Mouse (Mus musculus): Measurements from ENCODE around the gene Dlgap4.

Dlgap4 gene

GRCm38 (mm10) chr2:156613541-156614257, at the start of gene Dlgap4:
Dlgap4 (plus strand) TSS chr2:156613705.
- peak; percentile 60; the same call in 1 of the 2 replicates for ATAC-seq (ENCODE audit: insufficient number of reproducible peaks, low FRiP score, low TSS enrichment)

- no peak for ATAC-seq (ENCODE audit: insufficient number of reproducible peaks, low FRiP score, low TSS enrichment)
Measured at GRCm38 (mm10) chr2:156566512-156566911, 47.0 kb upstream of the Dlgap4 start.

- ATAC-seq (ENCODE audit: insufficient number of reproducible peaks, low FRiP score, low TSS enrichment), result no peak
Measured at GRCm38 (mm10) chr2:156568647-156569046, 44.9 kb upstream of the Dlgap4 start.

GRCm38 (mm10) chr2:156569261-156569660, 44.2 kb upstream of the Dlgap4 start:
- no peak for ATAC-seq (ENCODE audit: insufficient number of reproducible peaks, low FRiP score, low TSS enrichment)

- no peak for ATAC-seq (ENCODE audit: insufficient number of reproducible peaks, low FRiP score, low TSS enrichment)
Measured at GRCm38 (mm10) chr2:156571521-156571920, 42.0 kb upstream of the Dlgap4 start.

GRCm38 (mm10) chr2:156576850-156577587, 36.5 kb upstream of the Dlgap4 start:
- no peak for ATAC-seq (ENCODE audit: insufficient number of reproducible peaks, low FRiP score, low TSS enrichment)

GRCm38 (mm10) chr2:156580507-156580906, 33.0 kb upstream of the Dlgap4 start:
- no peak for ATAC-seq (ENCODE audit: insufficient number of reproducible peaks, low FRiP score, low TSS enrichment)

GRCm38 (mm10) chr2:156581244-156581643, 32.3 kb upstream of the Dlgap4 start:
- no peak for ATAC-seq (ENCODE audit: insufficient number of reproducible peaks, low FRiP score, low TSS enrichment)

- ATAC-seq (ENCODE audit: insufficient number of reproducible peaks, low FRiP score, low TSS enrichment), result no peak
Measured at GRCm38 (mm10) chr2:156582887-156583286, 30.6 kb upstream of the Dlgap4 start.

- 0 out of 2 replicates have a peak, but pooled peaks have one; percentile 45 for ATAC-seq (ENCODE audit: insufficient number of reproducible peaks, low FRiP score, low TSS enrichment)
Measured at GRCm38 (mm10) chr2:156584154-156584796, 29.2 kb upstream of the Dlgap4 start.

GRCm38 (mm10) chr2:156584797-156585471, 28.6 kb upstream of the Dlgap4 start:
- no peak for ATAC-seq (ENCODE audit: insufficient number of reproducible peaks, low FRiP score, low TSS enrichment)

GRCm38 (mm10) chr2:156589481-156589880, 24.0 kb upstream of the Dlgap4 start:
- no peak for ATAC-seq (ENCODE audit: insufficient number of reproducible peaks, low FRiP score, low TSS enrichment)

GRCm38 (mm10) chr2:156594987-156595490, 18.5 kb upstream of the Dlgap4 start:
- no peak for ATAC-seq (ENCODE audit: insufficient number of reproducible peaks, low FRiP score, low TSS enrichment)

GRCm38 (mm10) chr2:156602581-156602980, 10.9 kb upstream of the Dlgap4 start:
- ATAC-seq (ENCODE audit: insufficient number of reproducible peaks, low FRiP score, low TSS enrichment), result no peak

- ATAC-seq (ENCODE audit: insufficient number of reproducible peaks, low FRiP score, low TSS enrichment), result no peak
Measured at GRCm38 (mm10) chr2:156603671-156604070, 9.8 kb upstream of the Dlgap4 start.

GRCm38 (mm10) chr2:156605144-156605543, 8.4 kb upstream of the Dlgap4 start:
- no peak for ATAC-seq (ENCODE audit: insufficient number of reproducible peaks, low FRiP score, low TSS enrichment)

GRCm38 (mm10) chr2:156605971-156606370, 7.5 kb upstream of the Dlgap4 start:
- ATAC-seq (ENCODE audit: insufficient number of reproducible peaks, low FRiP score, low TSS enrichment), result no peak

GRCm38 (mm10) chr2:156613081-156613540, 394 bp upstream of the Dlgap4 start:
- ATAC-seq (ENCODE audit: insufficient number of reproducible peaks, low FRiP score, low TSS enrichment), result peak; percentile 46; the same call in 1 of the 2 replicates

- no peak for ATAC-seq (ENCODE audit: insufficient number of reproducible peaks, low FRiP score, low TSS enrichment)
Measured at GRCm38 (mm10) chr2:156614258-156614556, 702 bp downstream of the Dlgap4 start.
